Mouse (Mus musculus): ENCODE measurements at regions not wholly inside any gene's neighbourhood (a gene's known extent, or its start where the extent isn't known, plus 50 kb on each side); places are given as distances from the start of the nearest gene placed in this dataset.

DNA sequence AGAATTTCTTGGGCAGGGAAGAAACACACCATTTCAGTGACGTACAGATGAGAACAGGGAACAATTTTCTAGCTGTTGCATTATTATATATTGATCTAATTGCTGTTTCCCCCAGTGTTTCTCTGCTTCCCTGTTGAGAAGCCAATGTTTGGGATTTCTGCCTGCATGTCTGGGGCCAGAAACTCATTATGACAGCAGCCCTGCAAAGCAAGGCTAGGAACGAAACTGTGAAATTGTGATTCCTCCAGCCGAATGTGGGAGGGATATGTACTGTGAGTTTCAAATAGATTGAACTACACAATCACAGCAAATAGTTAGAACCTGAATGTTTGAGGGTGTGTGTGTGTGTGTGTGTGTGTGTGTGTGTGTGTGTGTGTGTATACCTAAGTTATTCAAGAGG, 339.2 kb downstream of the Nsun3 start:
- H3K36me3 ChIP-seq (ENCODE audit: control insufficient read depth, insufficient read depth) = no peaks in the 10 kb centered on the region
- TF ChIP-seq MYOG (IDR thresholded peaks at IDR 0.05; ENCODE audit: control insufficient read depth in 1 of 3, insufficient read depth in 1 of 3, insufficient read length in 2 of 3, low read depth in 2 of 3) = no peak
- TF ChIP-seq TCF3 (IDR thresholded peaks at IDR 0.05; ENCODE audit: insufficient read length, low read depth) = no peak
- TF ChIP-seq CEBPB (IDR thresholded peaks at IDR 0.05; ENCODE audit: insufficient read depth, poor library complexity, severe bottlenecking) = no peak
- no peak for TF ChIP-seq POLR2AphosphoS2 (IDR thresholded peaks at IDR 0.05; ENCODE audit: insufficient read length, low read depth)
- TF ChIP-seq E2F4 (IDR thresholded peaks at IDR 0.05; ENCODE audit: insufficient read depth) = no peak
- TF ChIP-seq POLR2A (IDR thresholded peaks at IDR 0.05; ENCODE audit: insufficient read length, low read depth) = no peak
- TF ChIP-seq USF1 (IDR thresholded peaks at IDR 0.05; ENCODE audit: low read depth) = no peak
- no peak for TF ChIP-seq REST (IDR thresholded peaks at IDR 0.05; ENCODE audit: insufficient read depth, insufficient read length)
- no peak for TF ChIP-seq MYOD1 (IDR thresholded peaks at IDR 0.05; ENCODE audit: control insufficient read depth in 1 of 3, insufficient read length in 2 of 3, low read depth in 2 of 3)
- no peak for TF ChIP-seq TCF12 (IDR thresholded peaks at IDR 0.05; ENCODE audit: insufficient read depth, poor library complexity, severe bottlenecking)
- H3K27me3 ChIP-seq (ENCODE audit: control insufficient read depth, insufficient read depth, insufficient read length) = no peaks in the 10 kb centered on the region
- no peak overlapping the region for H3K4me3 ChIP-seq
- H3K79me2 ChIP-seq (ENCODE audit: control insufficient read depth, insufficient read depth) = no peaks in the 10 kb centered on the region
- H3ac ChIP-seq (ENCODE audit: control insufficient read depth, insufficient read length) = no peak overlapping the region
- no peak overlapping the region for H3K4me2 ChIP-seq (ENCODE audit: low read depth)

DNA sequence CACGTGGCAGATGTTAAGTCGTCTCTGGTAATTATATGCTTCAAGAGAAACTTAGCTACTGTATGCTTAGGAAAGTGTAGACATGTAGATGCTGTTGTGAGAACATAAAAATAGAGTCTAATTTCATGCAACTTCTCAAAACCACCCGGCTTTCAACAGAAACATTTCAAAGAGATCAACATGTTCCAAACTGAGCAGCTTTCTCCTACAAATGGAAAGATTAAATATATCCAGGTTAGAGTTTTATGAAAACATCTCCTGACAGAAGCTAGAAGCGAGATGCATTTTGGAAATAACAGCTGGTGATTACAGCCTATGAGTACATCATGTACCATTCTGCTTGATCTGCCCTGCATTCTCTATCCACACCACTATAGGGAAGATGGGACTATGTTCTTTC, 345.4 kb downstream of the Nsun3 start:
- Histone ChIP-seq H3K4me2 (ENCODE audit: low read depth) (no peak overlapping the region), H3ac (ENCODE audit: control insufficient read depth, insufficient read length) (no peak overlapping the region), H3K4me3 (no peak overlapping the region), H3K79me2 (ENCODE audit: control insufficient read depth, insufficient read depth) (no peaks in the 10 kb centered on the region), H3K27me3 (ENCODE audit: control insufficient read depth, insufficient read depth, insufficient read length) (no peaks in the 10 kb centered on the region), H3K36me3 (ENCODE audit: control insufficient read depth, insufficient read depth) (no peaks in the 10 kb centered on the region)
- TF ChIP-seq REST (IDR thresholded peaks at IDR 0.05; ENCODE audit: insufficient read depth, insufficient read length) = no peak
- TF ChIP-seq SRF (IDR thresholded peaks at IDR 0.05; ENCODE audit: control insufficient read depth, insufficient read length, low read depth) = no peak
- no peak for TF ChIP-seq USF1 (IDR thresholded peaks at IDR 0.05; ENCODE audit: low read depth)
- no peak for TF ChIP-seq POLR2AphosphoS2 (IDR thresholded peaks at IDR 0.05; ENCODE audit: insufficient read length, low read depth)
- TF ChIP-seq POLR2A (IDR thresholded peaks at IDR 0.05; ENCODE audit: insufficient read length, low read depth) = no peak
- TF ChIP-seq CEBPB (IDR thresholded peaks at IDR 0.05; ENCODE audit: insufficient read depth, poor library complexity, severe bottlenecking) = no peak
- no peak for TF ChIP-seq MYOD1 (IDR thresholded peaks at IDR 0.05; ENCODE audit: control insufficient read depth in 1 of 3, insufficient read length in 2 of 3, low read depth in 2 of 3)
- TF ChIP-seq MAX (IDR thresholded peaks at IDR 0.05; ENCODE audit: low read depth) = no peak
- TF ChIP-seq E2F4 (IDR thresholded peaks at IDR 0.05; ENCODE audit: insufficient read depth) = no peak
- TF ChIP-seq MYOG (IDR thresholded peaks at IDR 0.05; ENCODE audit: control insufficient read depth in 1 of 3, insufficient read depth in 1 of 3, insufficient read length in 2 of 3, low read depth in 2 of 3) = no peak
- TF ChIP-seq TCF12 (IDR thresholded peaks at IDR 0.05; ENCODE audit: insufficient read depth, poor library complexity, severe bottlenecking) = no peak
- TF ChIP-seq TCF3 (IDR thresholded peaks at IDR 0.05; ENCODE audit: insufficient read length, low read depth) = no peak

DNA sequence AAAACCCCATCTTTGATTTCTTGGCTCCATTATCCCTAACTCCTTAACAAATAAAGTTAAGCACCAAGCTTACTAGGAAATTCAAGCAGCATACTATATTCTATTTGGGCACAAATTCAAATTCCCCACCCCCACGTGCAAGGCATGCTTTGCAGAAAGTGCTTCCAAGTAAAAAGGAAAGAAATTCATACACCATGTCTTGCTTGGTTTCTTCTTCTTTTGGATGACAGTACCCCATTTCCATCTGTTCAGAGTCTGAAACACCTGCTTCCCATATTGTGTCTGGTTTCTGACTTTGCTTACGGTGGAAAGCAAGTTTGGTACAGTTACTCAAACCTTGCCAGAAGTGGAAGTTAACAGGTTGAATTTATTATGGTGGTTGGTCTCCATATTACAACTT, 353.5 kb downstream of the Nsun3 start:
- no peak for TF ChIP-seq CEBPB (IDR thresholded peaks at IDR 0.05; ENCODE audit: insufficient read depth, poor library complexity, severe bottlenecking)
- no peak for TF ChIP-seq E2F4 (IDR thresholded peaks at IDR 0.05; ENCODE audit: insufficient read depth)
- TF ChIP-seq MYOD1 (IDR thresholded peaks at IDR 0.05; ENCODE audit: control insufficient read depth in 1 of 3, insufficient read length in 2 of 3, low read depth in 2 of 3) = no peak
- no peak for TF ChIP-seq MAX (IDR thresholded peaks at IDR 0.05; ENCODE audit: low read depth)
- TF ChIP-seq MYOG (IDR thresholded peaks at IDR 0.05; ENCODE audit: control insufficient read depth in 1 of 3, insufficient read depth in 1 of 3, insufficient read length in 2 of 3, low read depth in 2 of 3) = no peak
- TF ChIP-seq POLR2AphosphoS2 (IDR thresholded peaks at IDR 0.05; ENCODE audit: insufficient read length, low read depth) = no peak
- TF ChIP-seq USF1 (IDR thresholded peaks at IDR 0.05; ENCODE audit: low read depth) = no peak
- no peak for TF ChIP-seq SRF (IDR thresholded peaks at IDR 0.05; ENCODE audit: control insufficient read depth, insufficient read length, low read depth)
- TF ChIP-seq POLR2A (IDR thresholded peaks at IDR 0.05; ENCODE audit: insufficient read length, low read depth) = no peak
- H3K27me3 ChIP-seq (ENCODE audit: control insufficient read depth, insufficient read depth, insufficient read length) = no peaks in the 10 kb centered on the region
- no peak overlapping the region for H3K4me3 ChIP-seq
- H3ac ChIP-seq (ENCODE audit: control insufficient read depth, insufficient read length) = no peak overlapping the region
- H3K79me2 ChIP-seq (ENCODE audit: control insufficient read depth, insufficient read depth) = no peaks in the 10 kb centered on the region
- H3K36me3 ChIP-seq (ENCODE audit: control insufficient read depth, insufficient read depth) = no peaks in the 10 kb centered on the region
- H3K4me2 ChIP-seq (ENCODE audit: low read depth) = no peak overlapping the region

DNA sequence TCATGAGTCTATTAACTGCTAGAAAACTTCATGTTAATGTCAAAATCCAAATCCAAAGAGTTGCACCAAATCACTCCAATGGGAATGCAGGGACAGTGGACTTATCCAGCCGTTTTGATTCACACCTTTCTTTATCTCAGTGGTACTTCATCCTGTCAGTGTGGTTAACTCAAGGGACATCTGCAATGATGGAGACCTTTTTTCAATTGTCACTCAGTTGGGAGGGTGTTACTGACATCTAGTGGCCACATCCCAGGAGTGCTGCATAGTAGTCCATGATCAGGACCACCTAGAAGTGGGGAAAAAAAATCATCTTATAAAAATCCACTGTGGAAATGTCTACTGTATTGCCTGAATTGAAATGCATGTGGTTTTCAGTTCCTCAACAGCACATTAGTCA, 372.1 kb downstream of the Nsun3 start:
- no peaks in the 10 kb centered on the region for H3K79me2 ChIP-seq (ENCODE audit: control insufficient read depth, insufficient read depth)
- H3K4me3 ChIP-seq = no peak overlapping the region
- TF ChIP-seq REST (IDR thresholded peaks at IDR 0.05; ENCODE audit: insufficient read depth, insufficient read length) (no peak), POLR2AphosphoS2 (IDR thresholded peaks at IDR 0.05; ENCODE audit: insufficient read length, low read depth) (no peak), POLR2A (IDR thresholded peaks at IDR 0.05; ENCODE audit: insufficient read length, low read depth) (no peak), USF1 (IDR thresholded peaks at IDR 0.05; ENCODE audit: low read depth) (no peak), E2F4 (IDR thresholded peaks at IDR 0.05; ENCODE audit: insufficient read depth) (no peak), MYOD1 (IDR thresholded peaks at IDR 0.05; ENCODE audit: control insufficient read depth in 1 of 3, insufficient read length in 2 of 3, low read depth in 2 of 3) (no peak), SRF (IDR thresholded peaks at IDR 0.05; ENCODE audit: control insufficient read depth, insufficient read length, low read depth) (no peak), MYOG (IDR thresholded peaks at IDR 0.05; ENCODE audit: control insufficient read depth in 1 of 3, insufficient read depth in 1 of 3, insufficient read length in 2 of 3, low read depth in 2 of 3) (no peak), CEBPB (IDR thresholded peaks at IDR 0.05; ENCODE audit: insufficient read depth, poor library complexity, severe bottlenecking) (no peak), TCF12 (IDR thresholded peaks at IDR 0.05; ENCODE audit: insufficient read depth, poor library complexity, severe bottlenecking) (no peak), MAX (IDR thresholded peaks at IDR 0.05; ENCODE audit: low read depth) (no peak), TCF3 (IDR thresholded peaks at IDR 0.05; ENCODE audit: insufficient read length, low read depth) (no peak)
- H3ac ChIP-seq (ENCODE audit: control insufficient read depth, insufficient read length) = no peak overlapping the region
- H3K36me3 ChIP-seq (ENCODE audit: control insufficient read depth, insufficient read depth) = no peaks in the 10 kb centered on the region
- H3K27me3 ChIP-seq (ENCODE audit: control insufficient read depth, insufficient read depth, insufficient read length) = no peaks in the 10 kb centered on the region
- H3K4me2 ChIP-seq (ENCODE audit: low read depth) = no peak overlapping the region
